Mouse (Mus musculus) liver, adult 2 months (tissue): ENCODE data around the gene Igsf9b. TPM values are rescaled to one million over a fixed set of nuclear protein-coding genes. Genes with fewer than 3 reads are reported as not detected.

ENCODE experiments used
- DNase-seq: peaks from one replicate; pipeline ENCODE4 v3.0.0-alpha.2; 2011; ENCODE audit warnings: low read depth, low spot score; ENCODE audit errors: extremely low read depth
- H3K27ac ChIP-seq: fragments of 200-500 bp; replicated peaks from 2 replicates; pipeline ENCODE4 v1.5.1; 2012; ENCODE audit warnings: low read depth, mild to moderate bottlenecking, control low read depth, inconsistent platforms, low read length; ENCODE audit not compliant: insufficient read depth
- H3K27me3 ChIP-seq: fragments of 200-500 bp; 2 replicates; pipeline ENCODE4 v1.6.1; 2012; ENCODE audit warnings: mild to moderate bottlenecking, moderate library complexity, low read length, inconsistent platforms; ENCODE audit not compliant: control insufficient read depth, insufficient read depth
- H3K36me3 ChIP-seq: fragments of 200-500 bp; 2 replicates; pipeline ENCODE4 v1.6.1; 2012; ENCODE audit warnings: low read length, inconsistent platforms; ENCODE audit not compliant: control insufficient read depth, insufficient read depth
- H3K4me1 ChIP-seq: fragments of 200-500 bp; 2 replicates; pipeline ENCODE4 v1.6.1; 2011; ENCODE audit warnings: low read length; ENCODE audit not compliant: control insufficient read depth, insufficient read depth
- H3K4me3 ChIP-seq: fragments of 200-500 bp; 2 replicates; pipeline ENCODE4 v1.5.1; 2011; ENCODE audit warnings: low read depth, mild to moderate bottlenecking, control low read depth, low read length, moderate library complexity; ENCODE audit not compliant: insufficient read depth
- H3K79me2 ChIP-seq: fragments of 200-500 bp; 2 replicates; pipeline ENCODE4 v1.6.1; 2012; ENCODE audit warnings: inconsistent platforms, mild to moderate bottlenecking, low read length, moderate library complexity; ENCODE audit not compliant: control insufficient read depth, insufficient read depth
- H3K9ac ChIP-seq: fragments of 200-500 bp; 2 replicates; pipeline ENCODE4 v1.6.1; 2012; ENCODE audit warnings: low read depth, mild to moderate bottlenecking, control low read depth, inconsistent platforms, low read length
- CTCF ChIP-seq: fragments of 200-500 bp; IDR thresholded peaks from 2 replicates; pipeline ENCODE4 v1.5.1; 2011; ENCODE audit warnings: low read depth, low read length, control low read depth
- POLR2A ChIP-seq: fragments of 200-500 bp; IDR thresholded peaks from 2 replicates; pipeline ENCODE4 v1.6.1; 2011; ENCODE audit warnings: low read length, control low read depth; ENCODE audit not compliant: insufficient read depth; ENCODE audit errors: extremely low read depth
- WGBS: fragments of 180-500 bp; shearing (Covaris S2); methylation state at CpG from one replicate; pipeline ENCODE4 v1.1.7; 2018; 5-methylcytosine and 5-hydroxymethylcytosine counted together
- polyA plus RNA-seq: library from polyadenylated mRNA; depleted of rRNA; stranded (reverse); fragments of >200 nt; gene quantifications from 2 replicates; pipeline ENCODE4 v1.2.3, GENCODE M21; 2012; rRNA removed
- total RNA-seq: library from RNA; depleted of rRNA; stranded (reverse); fragments of >200 nt; gene quantifications from 2 replicates; pipeline ENCODE4 v1.2.3, GENCODE M21; 2014; rRNA removed

Gene Igsf9b
- total and polyA plus RNA-seq, 2 experiments = under 0.01 TPM; not detected in 1

DNA sequence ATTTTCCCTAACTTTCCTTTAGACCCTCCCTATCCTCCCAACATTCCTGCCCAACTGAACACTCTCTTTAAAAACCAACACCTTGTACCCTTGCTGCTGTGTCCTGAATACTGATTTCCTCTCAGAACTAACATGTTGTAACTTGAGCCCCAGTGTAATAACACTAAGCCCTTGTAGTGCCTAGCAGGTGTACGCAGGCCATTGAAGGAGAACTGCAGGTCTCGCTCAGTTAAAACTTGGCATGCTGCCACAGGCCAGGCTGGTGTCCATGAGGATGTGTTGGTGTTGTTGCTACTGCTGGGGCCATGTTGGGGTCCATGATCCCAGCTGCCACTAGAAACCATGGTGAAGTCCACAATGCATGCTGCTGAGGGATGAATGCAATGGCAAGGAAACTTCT lies 70.1 kb downstream of the Igsf9b start:
- no peak for TF ChIP-seq POLR2A
- no peak for TF ChIP-seq CTCF
- H3K27ac ChIP-seq = no peak overlapping the region
- no peaks in the 10 kb centered on the region for H3K36me3 ChIP-seq
- DNase-seq = no peak
- 85% methylated on average over 2 of the region's 2 CpGs for WGBS
- no peak overlapping the region for H3K9ac ChIP-seq
- no peak overlapping the region for H3K4me3 ChIP-seq
- no peaks in the 10 kb centered on the region for H3K79me2 ChIP-seq
- H3K27me3 ChIP-seq = no peaks in the 10 kb centered on the region
- no peaks in the 10 kb centered on the region for H3K4me1 ChIP-seq

DNA sequence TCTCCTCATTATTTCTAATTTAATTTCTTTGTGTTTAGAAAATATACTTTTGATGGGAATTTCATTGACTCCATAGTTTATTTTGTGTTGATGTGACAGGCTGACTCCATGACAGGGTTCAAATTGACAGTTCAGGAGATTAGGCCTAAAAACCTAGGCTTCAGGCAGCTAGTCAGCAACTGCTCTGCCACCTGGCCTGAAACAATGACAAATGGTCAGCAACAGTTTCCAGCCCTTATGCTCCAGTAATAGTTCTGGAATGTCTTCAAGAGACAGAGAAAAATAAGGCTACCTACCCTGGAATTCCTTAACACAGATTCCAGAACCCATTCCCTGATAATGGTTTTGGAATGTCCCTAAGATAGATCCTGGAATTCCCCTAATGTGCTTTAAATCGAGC lies 76.7 kb downstream of the Igsf9b start:
- Histone ChIP-seq H3K9ac (no peak overlapping the region), H3K4me1 (no peaks in the 10 kb centered on the region), H3K79me2 (no peaks in the 10 kb centered on the region), H3K27me3 (peaks cover 2% of the 10 kb centered on the region; the same call in 1 of the 2 replicates), H3K4me3 (no peak overlapping the region), H3K36me3 (no peaks in the 10 kb centered on the region), H3K27ac (no peak overlapping the region)
- DNase-seq = no peak
- WGBS = 42% methylated on average over 1 of the region's 1 CpGs
- TF ChIP-seq CTCF = no peak
- no peak for TF ChIP-seq POLR2A

DNA sequence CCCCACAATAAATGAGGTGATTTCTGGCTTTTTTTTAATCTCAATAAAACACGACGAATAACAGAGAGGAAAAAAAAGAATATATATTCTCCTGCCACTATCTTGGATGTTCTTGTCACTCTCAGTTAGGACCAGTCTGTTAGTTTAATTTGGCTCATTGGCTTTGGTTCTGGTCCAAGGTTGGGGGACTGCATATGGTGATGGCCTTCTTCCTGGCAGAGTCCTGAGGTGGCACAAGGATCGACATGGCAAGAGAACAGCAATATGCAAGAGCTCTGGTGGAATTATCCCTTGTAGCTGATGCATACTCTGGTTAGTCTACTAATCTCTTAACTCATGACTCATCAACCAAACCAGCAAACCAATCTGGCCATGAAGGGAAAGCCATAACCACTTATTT lies 87.9 kb downstream of the Igsf9b start:
- H3K79me2 ChIP-seq = no peaks in the 10 kb centered on the region
- no peak for DNase-seq
- H3K27ac ChIP-seq = no peak overlapping the region
- no peaks in the 10 kb centered on the region for H3K4me1 ChIP-seq
- TF ChIP-seq CTCF (no peak), POLR2A (no peak)
- no peaks in the 10 kb centered on the region for H3K27me3 ChIP-seq
- no peaks in the 10 kb centered on the region for H3K36me3 ChIP-seq
- WGBS = 77% methylated on average over 3 of the region's 3 CpGs
- no peak overlapping the region for H3K4me3 ChIP-seq
- H3K9ac ChIP-seq = no peak overlapping the region

DNA sequence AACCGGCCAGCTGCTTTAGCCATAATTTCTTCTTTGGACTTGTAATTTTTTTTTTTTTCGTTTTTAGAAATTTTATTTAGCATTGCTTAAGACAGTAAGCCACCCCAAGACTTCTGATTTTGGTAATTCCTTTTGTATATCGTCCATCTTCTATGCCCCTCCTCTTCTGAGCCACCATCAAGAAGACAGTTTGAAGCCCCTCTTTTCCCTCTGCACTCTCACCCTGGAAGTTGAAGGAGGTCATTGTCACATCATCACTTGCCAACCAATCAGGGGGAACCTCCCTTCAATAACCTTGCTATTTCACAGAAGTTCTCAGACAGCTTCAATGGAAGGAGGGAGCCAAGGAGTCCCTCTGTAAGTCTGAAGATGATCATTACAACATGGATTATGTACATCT lies 97.5 kb downstream of the Igsf9b start, which contains the start of gene Spata19:
Spata19 (plus strand) TSS at position 301 of the 400 bp plus-strand sequence.
- Histone ChIP-seq H3K27me3 (no peaks in the 10 kb centered on the region), H3K4me3 (no peak within 1 kb of the TSS), H3K36me3 (no peaks in the 10 kb centered on the region), H3K9ac (no peak within 1 kb of the TSS), H3K27ac (no peak within 1 kb of the TSS), H3K4me1 (no peaks in the 10 kb centered on the region), H3K79me2 (no peaks in the 10 kb centered on the region)
- DNase-seq = no peak
- no peak for TF ChIP-seq POLR2A
- TF ChIP-seq CTCF = no peak
- 69% methylated on average over 3 of the region's 3 CpGs for WGBS

DNA sequence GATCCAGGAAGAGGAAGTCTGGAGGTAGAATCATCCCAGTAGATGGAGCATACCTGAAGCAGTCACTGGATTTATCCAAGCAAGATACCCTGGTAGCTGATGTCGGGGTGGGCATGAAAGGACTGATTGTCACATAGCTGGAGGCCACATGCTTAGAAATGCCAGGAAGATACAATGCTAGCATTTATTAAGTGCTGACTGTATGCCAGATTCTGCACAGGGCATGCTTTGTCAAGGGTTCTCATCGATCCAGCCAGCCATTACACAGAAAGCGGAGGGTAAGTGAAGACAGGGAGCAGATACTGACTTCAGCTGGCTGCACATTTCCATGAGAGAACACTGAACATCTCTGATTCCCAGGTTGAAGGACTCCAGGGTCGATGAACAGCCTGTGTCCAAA lies 102.2 kb downstream of the Igsf9b start:
- Histone ChIP-seq H3K4me1 (no peaks in the 10 kb centered on the region), H3K27ac (no peak overlapping the region), H3K79me2 (no peaks in the 10 kb centered on the region), H3K27me3 (no peaks in the 10 kb centered on the region), H3K36me3 (no peaks in the 10 kb centered on the region), H3K4me3 (no peak overlapping the region), H3K9ac (no peak overlapping the region)
- DNase-seq = no peak
- WGBS = 81% methylated on average over 4 of the region's 4 CpGs
- TF ChIP-seq POLR2A = no peak
- no peak for TF ChIP-seq CTCF

Other genes with a start within 250 kb of the Igsf9b start
- 1.5 and 1.7 TPM in 2 replicates for gene Jam3, start 143.8 kb upstream of the Igsf9b start, total RNA-seq
- gene Jam3, start 143.8 kb upstream of the Igsf9b start, polyA plus RNA-seq = 0.81 and 1.4 TPM in 2 replicates
- not detected in 2 replicates for gene Spata19, start 97.6 kb downstream of the Igsf9b start, total RNA-seq
- not detected in 2 replicates for gene Spata19, start 97.6 kb downstream of the Igsf9b start, polyA plus RNA-seq